Mouse (Mus musculus) limb, embryonic 11.5 days (tissue): Measurements from ENCODE around the gene 4933415A04Rik. TPM values are rescaled to one million over a fixed set of nuclear protein-coding genes. Genes with fewer than 3 reads are reported as not detected.
A peak's percentile ranks its signal among the peaks of the same experiment; 100 is the strongest.

ENCODE experiments used
- ATAC-seq: fragments of 200-750 bp; cut with Nextera tagmentation; 2 replicates; pipeline ENCODE4 v1.8.0; 2017; ENCODE audit warnings: low read depth; ENCODE audit not compliant: insufficient number of reproducible peaks, low FRiP score, low TSS enrichment
- DNase-seq: peaks from one replicate; pipeline ENCODE4 v3.0.0-alpha.2; 2015; ENCODE audit warnings: low spot score
- H3K27ac ChIP-seq: fragments of 300-500 bp; sonication (generic); replicated peaks from 2 replicates; pipeline ENCODE4 v1.5.1; 2014; ENCODE audit warnings: low read depth, mild to moderate bottlenecking, low read length
- H3K27me3 ChIP-seq: fragments of 300-500 bp; sonication (generic); 2 replicates; pipeline ENCODE4 v1.6.1; 2014; ENCODE audit warnings: mild to moderate bottlenecking, low read length, mixed read lengths; ENCODE audit not compliant: control insufficient read depth, insufficient read depth
- H3K36me3 ChIP-seq: fragments of 300-500 bp; sonication (generic); 2 replicates; pipeline ENCODE4 v1.6.1; 2014; ENCODE audit warnings: mild to moderate bottlenecking, low read length, moderate library complexity, mixed read lengths; ENCODE audit not compliant: control insufficient read depth, insufficient read depth
- H3K4me1 ChIP-seq: fragments of 300-500 bp; sonication (generic); 2 replicates; pipeline ENCODE4 v1.6.1; 2014; ENCODE audit warnings: low read length, mixed read lengths; ENCODE audit not compliant: control insufficient read depth, insufficient read depth
- H3K4me2 ChIP-seq: fragments of 300-500 bp; sonication (generic); 2 replicates; pipeline ENCODE4 v1.6.1; 2014; ENCODE audit warnings: low read depth, mild to moderate bottlenecking, moderate library complexity; ENCODE audit not compliant: severe bottlenecking
- H3K4me3 ChIP-seq: fragments of 300-500 bp; sonication (generic); 2 replicates; pipeline ENCODE4 v1.5.1; 2014; ENCODE audit warnings: low read depth, low read length
- H3K9ac ChIP-seq: fragments of 300-500 bp; sonication (generic); 2 replicates; pipeline ENCODE4 v1.6.1; 2014; ENCODE audit warnings: mild to moderate bottlenecking, low read length
- H3K9me3 ChIP-seq: fragments of 300-500 bp; sonication (generic); 2 replicates; pipeline ENCODE4 v1.6.1; 2016; ENCODE audit warnings: low read length; ENCODE audit not compliant: control insufficient read depth
- WGBS: fragments of 180-500 bp; shearing (Covaris S2); extraction: QIAGEN DNeasy Blood & Tissue Kit; methylation state at CpG from one replicate; pipeline ENCODE4 v1.1.7; 2014; 5-methylcytosine and 5-hydroxymethylcytosine counted together
- polyA plus RNA-seq: library from polyadenylated mRNA; unstranded; fragments of >200 nt; fragmentation: Nextera tagmentation; extraction: Ambion mirVana; gene quantifications from 2 replicates; pipeline ENCODE4 v1.2.1, GENCODE M21; 2014

The 4933415A04Rik gene
- polyA plus RNA-seq, 1 experiment from 2014 or later, result 7.7 TPM

DNA sequence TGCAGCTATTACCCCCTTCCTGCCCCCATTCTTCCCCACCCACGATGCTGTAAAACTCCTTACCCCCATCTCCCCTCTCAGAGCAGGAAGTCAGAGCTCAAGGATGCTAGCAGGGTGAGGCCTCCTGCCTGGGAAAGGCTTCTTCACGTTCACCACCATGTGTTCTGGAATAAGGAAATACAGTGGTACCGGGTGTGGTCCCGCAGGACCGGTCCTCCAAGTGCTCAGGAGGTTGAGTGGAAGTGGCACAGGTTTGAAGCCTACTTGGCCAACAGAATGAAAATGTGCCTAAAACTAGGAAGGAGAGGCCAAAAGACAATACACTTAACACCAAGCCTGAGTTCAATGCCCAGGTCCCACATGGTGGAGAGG is 23.8 kb downstream of the 4933415A04Rik start:
- Histone ChIP-seq H3K4me1 (no peaks in the 10 kb centered on the region), H3K4me3 (no peak overlapping the region), H3K27ac (no peak overlapping the region), H3K9me3 (no peaks in the 10 kb centered on the region), H3K27me3 (no peaks in the 10 kb centered on the region), H3K9ac (no peak overlapping the region), H3K36me3 (no peaks in the 10 kb centered on the region), H3K4me2 (no peak overlapping the region)
- ATAC-seq (no peak), DNase-seq (no peak)
- 72% methylated on average over 5 of the region's 5 CpGs for WGBS

DNA sequence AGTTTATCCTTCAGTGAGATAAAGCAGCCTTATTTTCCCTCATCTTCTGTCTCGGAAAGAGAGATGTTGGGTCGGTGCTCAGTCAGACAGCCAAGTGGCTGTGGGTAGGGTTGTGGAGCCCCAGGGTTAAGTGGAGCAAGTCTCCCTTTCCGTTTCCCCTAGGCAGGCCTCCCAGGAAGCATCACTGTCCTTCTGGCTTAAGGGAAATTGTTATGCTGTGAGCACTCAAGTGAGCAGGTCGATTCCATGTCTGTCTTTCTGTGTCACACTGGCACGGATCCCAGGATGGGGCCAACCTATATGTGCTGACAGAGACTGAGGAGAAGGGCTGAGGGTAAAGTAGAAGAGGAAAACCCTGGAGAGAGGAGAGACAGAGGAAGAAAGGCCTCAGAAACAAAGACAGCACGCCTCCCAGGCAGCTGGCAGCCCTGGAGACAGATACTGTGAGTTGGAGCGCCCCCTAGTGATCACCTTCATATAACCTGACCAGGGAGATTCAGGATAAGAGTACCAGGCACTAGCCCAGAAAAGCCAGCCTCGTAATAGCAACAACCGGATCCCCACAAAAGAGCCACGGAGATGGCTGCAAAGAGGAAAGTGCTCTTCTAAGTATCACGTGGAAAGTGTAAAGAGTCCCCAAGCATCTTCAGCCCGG is 26.1 kb downstream of the 4933415A04Rik start:
- H3K9ac ChIP-seq, result peak overlapping the region; percentile 31
- no peak overlapping the region for H3K27ac ChIP-seq
- no peaks in the 10 kb centered on the region for H3K36me3 ChIP-seq
- DNase-seq, result peak; percentile 95
- H3K4me1 ChIP-seq, result no peaks in the 10 kb centered on the region
- H3K4me2 ChIP-seq, result no peak overlapping the region
- H3K4me3 ChIP-seq, result no peak overlapping the region
- H3K27me3 ChIP-seq, result no peaks in the 10 kb centered on the region
- 32% methylated on average over 12 of the region's 12 CpGs for WGBS
- no peaks in the 10 kb centered on the region for H3K9me3 ChIP-seq
- ATAC-seq, result peak; percentile 82; the same call in 1 of the 2 replicates

DNA sequence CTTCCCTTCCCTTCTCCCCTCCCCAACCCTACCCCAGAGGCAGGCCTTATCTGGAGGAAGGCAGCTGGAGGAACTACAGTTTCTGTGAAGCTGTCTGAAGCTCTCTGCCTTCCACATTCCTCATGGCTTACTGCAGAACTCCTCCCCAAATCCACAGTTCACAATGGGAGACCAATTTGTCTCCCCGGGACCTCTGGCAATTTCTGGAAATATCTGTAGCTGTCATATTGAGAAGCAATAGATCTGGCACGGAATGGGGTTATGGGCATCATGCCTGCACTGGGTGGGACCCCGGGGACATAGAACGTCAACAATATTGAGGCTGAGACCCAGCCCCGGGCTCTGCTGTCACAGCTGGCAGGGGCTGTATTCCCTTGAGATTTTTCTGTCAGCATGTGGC is 31.1 kb downstream of the 4933415A04Rik start:
- H3K9me3 ChIP-seq, result no peaks in the 10 kb centered on the region
- no peak overlapping the region for H3K27ac ChIP-seq
- H3K4me3 ChIP-seq, result no peak overlapping the region
- no peak for ATAC-seq
- H3K4me2 ChIP-seq, result no peak overlapping the region
- H3K36me3 ChIP-seq, result no peaks in the 10 kb centered on the region
- WGBS, result 82% methylated on average over 5 of the region's 5 CpGs
- no peaks in the 10 kb centered on the region for H3K27me3 ChIP-seq
- DNase-seq, result no peak
- no peaks in the 10 kb centered on the region for H3K4me1 ChIP-seq
- no peak overlapping the region for H3K9ac ChIP-seq

DNA sequence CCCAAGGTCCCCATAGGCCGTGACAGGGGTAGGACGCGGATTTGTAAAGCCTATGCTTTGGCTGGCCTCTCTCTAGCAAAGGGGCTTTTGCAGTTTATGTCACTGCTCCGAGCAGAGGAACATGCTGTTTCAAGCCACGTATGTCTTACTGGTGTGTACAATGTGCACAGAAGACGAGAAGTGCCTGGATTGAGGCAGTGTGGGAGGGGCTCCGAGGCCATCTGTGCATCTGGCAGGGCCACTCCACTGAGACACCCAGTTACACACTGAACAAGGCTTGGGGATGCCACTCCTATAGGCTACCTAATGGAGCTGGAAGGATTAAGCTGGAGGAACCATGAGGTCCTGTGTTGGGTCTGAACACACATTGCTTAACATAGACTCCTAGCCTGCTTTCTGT is 31.6 kb downstream of the 4933415A04Rik start:
- no peak overlapping the region for H3K4me3 ChIP-seq
- H3K27ac ChIP-seq, result no peak overlapping the region
- H3K27me3 ChIP-seq, result no peaks in the 10 kb centered on the region
- 75% methylated on average over 7 of the region's 7 CpGs for WGBS
- no peak overlapping the region for H3K4me2 ChIP-seq
- no peak overlapping the region for H3K9ac ChIP-seq
- no peaks in the 10 kb centered on the region for H3K36me3 ChIP-seq
- ATAC-seq (no peak), DNase-seq (no peak)
- H3K9me3 ChIP-seq, result no peaks in the 10 kb centered on the region
- H3K4me1 ChIP-seq, result no peaks in the 10 kb centered on the region

- Histone ChIP-seq H3K27me3 (no peaks in the 10 kb centered on the region), H3K4me2 (no peak overlapping the region), H3K4me1 (peaks cover 9% of the 10 kb centered on the region), H3K27ac (no peak overlapping the region), H3K9me3 (no peaks in the 10 kb centered on the region), H3K4me3 (no peak overlapping the region), H3K36me3 (no peaks in the 10 kb centered on the region), H3K9ac (no peak overlapping the region)
- no peak for DNase-seq
- WGBS, result 88% methylated on average over 5 of the region's 5 CpGs
- ATAC-seq, result no peak
Observed at GRCm38 (mm10) chr11:43621769-43622168, 34.9 kb downstream of the 4933415A04Rik start.

DNA sequence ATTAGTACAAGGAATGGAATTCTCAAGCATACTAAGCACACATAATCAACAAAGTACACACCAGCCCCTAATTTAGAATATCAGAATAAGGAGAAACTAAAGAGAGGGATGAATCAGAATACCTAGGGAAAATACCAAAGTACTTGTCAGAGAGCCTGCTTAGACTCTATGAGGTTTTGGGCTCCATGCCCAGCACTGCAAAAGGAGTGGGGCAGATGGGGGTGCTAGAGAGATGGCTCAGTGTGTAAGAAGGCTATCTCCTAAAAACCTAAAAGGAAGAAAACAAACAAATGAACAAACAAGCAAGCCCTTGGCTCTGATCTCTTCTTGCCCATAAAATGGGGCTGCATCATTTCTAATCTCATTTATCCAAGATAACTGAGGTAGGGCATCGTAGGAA is 37.5 kb downstream of the 4933415A04Rik start:
- Histone ChIP-seq H3K4me3 (no peak overlapping the region), H3K4me2 (no peak overlapping the region), H3K27me3 (no peaks in the 10 kb centered on the region), H3K27ac (no peak overlapping the region), H3K9me3 (no peaks in the 10 kb centered on the region), H3K36me3 (no peaks in the 10 kb centered on the region), H3K9ac (no peak overlapping the region), H3K4me1 (peaks cover 11% of the 10 kb centered on the region)
- no peak for ATAC-seq
- no peak for DNase-seq
- WGBS, result 86% methylated on average over 1 of the region's 1 CpGs

DNA sequence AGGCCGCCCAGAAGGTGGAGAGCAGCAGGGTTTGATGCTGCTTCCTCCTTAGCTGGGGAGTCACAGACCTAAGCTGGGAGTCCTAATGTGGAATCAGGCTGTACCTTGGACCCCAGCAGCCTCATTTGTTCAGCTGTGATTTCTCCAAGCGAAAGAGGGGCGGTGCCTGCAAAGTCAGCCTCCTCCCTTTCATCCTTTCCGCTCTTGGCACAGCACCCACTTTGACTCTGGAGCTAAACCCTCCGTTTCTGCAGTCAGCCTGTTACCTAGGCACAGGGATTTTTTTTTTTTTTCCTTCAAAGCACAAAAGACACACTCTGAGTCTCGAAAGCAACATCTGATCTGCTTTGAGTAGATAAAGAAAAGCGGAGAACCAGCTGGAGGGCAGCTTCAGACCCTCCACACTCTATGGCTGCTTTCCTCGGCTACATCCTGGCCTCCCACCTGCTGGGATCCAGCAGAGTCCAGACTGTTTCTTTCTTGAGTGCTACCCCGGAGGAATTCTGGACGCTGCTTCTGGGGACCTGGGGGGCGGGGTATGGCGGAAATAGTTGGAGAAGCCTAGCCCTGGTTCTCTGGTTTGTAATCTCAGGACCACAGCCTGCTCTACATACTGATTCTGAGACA is 39.6 kb downstream of the 4933415A04Rik start:
- ATAC-seq (no peak), DNase-seq (peak; percentile 54)
- H3K4me1 ChIP-seq, result peaks cover 11% of the 10 kb centered on the region
- no peaks in the 10 kb centered on the region for H3K27me3 ChIP-seq
- no peak overlapping the region for H3K4me3 ChIP-seq
- H3K4me2 ChIP-seq, result peak overlapping the region; percentile 36
- no peaks in the 10 kb centered on the region for H3K9me3 ChIP-seq
- peak overlapping the region; percentile 18; the same call in 1 of the 2 replicates for H3K9ac ChIP-seq
- 11% methylated on average over 12 of the region's 12 CpGs for WGBS
- H3K27ac ChIP-seq, result no peak overlapping the region
- H3K36me3 ChIP-seq, result no peaks in the 10 kb centered on the region

DNA sequence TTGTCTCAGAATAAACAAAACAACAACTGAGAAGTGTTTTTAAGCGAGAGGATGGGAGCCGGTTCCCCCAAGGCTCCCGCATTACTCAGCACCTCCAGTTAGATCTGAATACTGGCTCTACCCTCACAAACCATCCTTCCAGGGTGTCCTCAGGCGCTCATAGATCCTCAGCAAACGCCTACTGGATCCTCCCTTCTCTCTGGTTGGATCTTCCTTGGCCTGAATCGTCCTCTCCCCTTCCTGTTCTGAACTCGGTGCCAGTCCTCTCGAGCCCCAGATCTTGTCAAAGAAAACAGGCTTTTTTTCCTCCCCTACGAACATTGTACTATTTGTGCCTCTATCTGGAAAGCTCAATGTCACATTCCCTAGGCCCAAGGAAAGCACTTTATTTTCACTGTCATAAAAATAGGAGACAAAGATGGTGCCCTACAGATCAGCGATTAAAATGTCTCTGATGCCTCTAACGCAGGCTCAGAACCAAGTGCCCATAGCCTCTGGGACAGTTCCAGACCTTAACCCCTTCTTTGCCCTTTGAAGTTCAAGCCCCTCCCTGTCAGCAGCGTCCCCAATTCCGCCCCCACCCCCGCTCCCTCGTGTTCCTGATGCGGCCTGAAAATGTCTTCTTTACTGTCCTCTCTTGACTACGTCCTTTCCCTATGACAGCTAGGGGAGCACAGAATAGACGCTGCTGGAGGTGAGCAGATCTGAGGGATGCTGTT is 40.2 kb downstream of the 4933415A04Rik start:
- no peak overlapping the region for H3K27ac ChIP-seq
- no peak overlapping the region for H3K4me3 ChIP-seq
- no peaks in the 10 kb centered on the region for H3K36me3 ChIP-seq
- 30% methylated on average over 18 of the region's 18 CpGs for WGBS
- H3K4me1 ChIP-seq, result peaks cover 11% of the 10 kb centered on the region
- no peaks in the 10 kb centered on the region for H3K9me3 ChIP-seq
- ATAC-seq, result no peak
- no peak overlapping the region for H3K9ac ChIP-seq
- peak overlapping the region; percentile 36 for H3K4me2 ChIP-seq
- no peaks in the 10 kb centered on the region for H3K27me3 ChIP-seq
- DNase-seq, result no peak
